In the genomic region with DNA sequence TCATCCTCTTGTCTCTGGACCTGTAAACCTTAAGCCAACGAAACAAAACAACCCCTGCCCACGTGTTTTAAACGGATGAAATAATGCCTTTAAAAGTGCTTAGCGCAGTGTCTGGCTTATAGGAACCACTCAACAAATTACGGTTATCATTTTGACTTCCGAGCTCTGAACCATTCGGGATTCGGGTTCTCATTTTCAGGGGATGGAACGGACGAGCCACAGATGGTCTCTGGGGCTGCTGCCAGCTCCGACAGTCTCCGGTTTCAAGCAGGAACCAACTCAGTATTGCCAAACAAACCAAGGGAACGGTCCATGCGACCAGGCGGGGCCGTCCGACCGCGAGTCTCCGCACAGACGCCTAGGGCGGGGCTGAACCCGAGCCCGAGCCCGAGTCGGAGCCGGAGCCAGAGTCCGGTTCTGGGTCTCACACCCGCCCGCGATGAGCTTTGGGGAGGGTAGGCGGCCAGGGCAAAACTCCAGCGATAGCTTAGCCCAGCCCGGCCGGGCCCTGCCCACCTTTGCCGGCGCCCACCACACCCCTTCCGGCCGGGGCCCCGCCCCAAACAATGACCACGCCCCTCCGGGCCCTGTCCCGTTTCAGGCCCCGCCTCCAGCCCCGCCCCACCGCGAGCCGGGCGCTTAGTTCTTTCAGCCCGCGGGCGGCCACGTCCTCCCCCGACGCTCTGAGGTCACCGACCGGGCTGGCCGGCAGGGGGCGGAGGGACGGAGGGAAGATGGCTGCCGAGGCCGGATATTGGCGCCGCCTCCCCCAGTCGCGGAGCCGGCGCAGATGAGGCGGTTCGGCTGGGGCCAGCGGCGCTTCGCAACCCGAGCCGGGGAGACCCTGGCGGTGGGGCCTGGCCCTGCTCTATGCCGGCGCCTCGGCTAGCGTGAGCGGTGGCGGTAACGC, we compare ENCODE assay signal across 8 mouse cellular contexts. TPM values are rescaled to one million over a fixed set of nuclear protein-coding genes. Genes with fewer than 3 reads are reported as not detected.
DNase-seq lines count a peak whose midpoint lies in the region; ATAC-seq and TF ChIP-seq lines count a peak whose summit lies in the region.

TSS of gene Slain2 (plus strand) at position 657 of the 910 bp plus-strand sequence.

- ATAC-seq in activated CD4-positive, CD25-positive, alpha-beta regulatory T cell, adult 4 months, result peak; percentile 78
- ATAC-seq in inflammation-experienced regulatory T-cells, adult 6 months, result peak; percentile 82
- ATAC-seq in megakaryocyte-erythroid progenitor cell, adult 5-6 weeks (replicated peaks; ENCODE audit: low FRiP score, low TSS enrichment, poor library complexity, severe bottlenecking), result peak; percentile 86

- intact Hi-C loops in left cerebral cortex, postnatal 10 days (cut with DNase I), result no loop called here

- H3K27ac ChIP-seq in cortical plate, adult 2 months (ENCODE audit: insufficient read depth, low read length), result peak within 1 kb of the TSS; percentile 100

- no peak for TF ChIP-seq CTCF in cortical plate, adult 2 months (IDR thresholded peaks at IDR 0.05; ENCODE audit: extremely low read depth, insufficient read depth, low read length)

- DNase-seq in gastrocnemius, postnatal 10 days, result peak; percentile 100
- peak; percentile 89 to 99 for DNase-seq in left cerebral cortex, postnatal 10 days (ENCODE audit: extremely low spot score in 1 of 2, low spot score in 2 of 2)
- peak; percentile 94 for DNase-seq in right cerebral cortex, postnatal 25 days
- DNase-seq in urinary bladder, postnatal 4 days (ENCODE audit: low spot score in 2 of 2), result peak; percentile 99

- H3K4me3 ChIP-seq in cortical plate, adult 2 months (ENCODE audit: insufficient read depth, low read length), result peak within 1 kb of the TSS; percentile 82

- peaks cover 8% of the 10 kb centered on the region for H3K4me1 ChIP-seq in cortical plate, adult 2 months (ENCODE audit: control insufficient read depth, insufficient read depth, low read length)

- peak; percentile 11; the same call in 1 of the 2 replicates for TF ChIP-seq POLR2A in cortical plate, adult 2 months (IDR thresholded peaks at IDR 0.05; ENCODE audit: extremely low read depth, insufficient read depth, low read length)

RNA-seq across cellular contexts. Expression of gene Slain2, which starts in this region (rescaled TPM):
- polyA plus RNA-seq in activated CD4-positive, CD25-positive, alpha-beta regulatory T cell, adult 4 months (2017; shearing (Covaris generic)), result 10 to 100 TPM; 11.7 to 13.9 TPM
- 12.9 and 14.7 TPM in 2 replicates for polyA plus RNA-seq in cortical plate, adult 2 months (2012; rRNA removed)
- 10 to 100 TPM; 80.4 to 87.9 TPM for total RNA-seq in gastrocnemius, postnatal 10 days (2021)
- polyA plus RNA-seq in inflammation-experienced regulatory T-cells, adult 6 months (2017; shearing (Covaris generic)), result 10 to 100 TPM; 12.3 to 13.3 (median 12.6) TPM
- total RNA-seq in left cerebral cortex, postnatal 10 days (2021), result 10 to 100 TPM; 38.0 to 39.7 TPM
- 19.2 and 19.6 TPM in 2 replicates for total RNA-seq in megakaryocyte-erythroid progenitor cell, adult 5-6 weeks (2014; fragmentation: Nextera tagmentation)
- total RNA-seq in megakaryocyte-erythroid progenitor cell, adult 5-6 weeks (2017), result 28.2 and 34.4 TPM in 2 replicates

Comparison
In these comparisons a context has a peak if more than half of its experiments do, and no peak if none do; other contexts are left out.
1. Peak in every context shown above with its lines: DNase-seq, ATAC-seq, H3K4me3 ChIP-seq and H3K27ac ChIP-seq.